Mouse (Mus musculus) lung, postnatal 10 days (tissue): ENCODE measurements at regions not wholly inside any gene's neighbourhood (a gene's known extent, or its start where the extent isn't known, plus 50 kb on each side); places are given as distances from the start of the nearest gene placed in this dataset.

ENCODE experiments used
- DNase-seq: peaks from one replicate; pipeline ENCODE4 v3.0.0; 2021

GRCm38 (mm10) chr4:45746451-45746850 lies 52.4 kb upstream of the Aldh1b1 start:
- DNase-seq: no peak

- no peak for DNase-seq
Measured at GRCm38 (mm10) chr4:45745746-45746145, 53.1 kb upstream of the Aldh1b1 start.

GRCm38 (mm10) chr4:45744849-45745407 lies 53.9 kb upstream of the Aldh1b1 start:
- DNase-seq: no peak

GRCm38 (mm10) chr4:45740779-45741365 lies 58.0 kb upstream of the Aldh1b1 start:
- no peak for DNase-seq

GRCm38 (mm10) chr4:45740319-45740718 lies 58.5 kb upstream of the Aldh1b1 start:
- DNase-seq: no peak

GRCm38 (mm10) chr4:45739696-45740095 lies 59.1 kb upstream of the Aldh1b1 start:
- peak; percentile 51 for DNase-seq

GRCm38 (mm10) chr4:45739168-45739567 lies 59.7 kb upstream of the Aldh1b1 start:
- no peak for DNase-seq

- no peak for DNase-seq
Measured at GRCm38 (mm10) chr4:45738746-45739145, 60.1 kb upstream of the Aldh1b1 start.

GRCm38 (mm10) chr4:45736215-45736815 lies 62.5 kb upstream of the Aldh1b1 start:
- DNase-seq: peak; percentile 51

- no peak for DNase-seq
Measured at GRCm38 (mm10) chr4:45734011-45734410, 64.8 kb upstream of the Aldh1b1 start.

- DNase-seq: peak; percentile 60
Measured at GRCm38 (mm10) chr4:45730862-45731831, 67.7 kb upstream of the Aldh1b1 start.

- DNase-seq: no peak
Measured at GRCm38 (mm10) chr4:45729801-45730200, 69.0 kb upstream of the Aldh1b1 start.

GRCm38 (mm10) chr4:45728825-45729224 lies 70.0 kb upstream of the Aldh1b1 start:
- DNase-seq: no peak

- no peak for DNase-seq
Measured at GRCm38 (mm10) chr4:45727915-45728314, 70.9 kb upstream of the Aldh1b1 start.

GRCm38 (mm10) chr4:45727474-45727873 lies 71.3 kb upstream of the Aldh1b1 start:
- DNase-seq: no peak

GRCm38 (mm10) chr4:45726783-45727182 lies 72.0 kb upstream of the Aldh1b1 start:
- no peak for DNase-seq

- DNase-seq: peak; percentile 56
Measured at GRCm38 (mm10) chr4:45725055-45725910, 73.5 kb upstream of the Aldh1b1 start.

- no peak for DNase-seq
Measured at GRCm38 (mm10) chr4:45720352-45720751, 78.5 kb upstream of the Aldh1b1 start.

GRCm38 (mm10) chr4:45719564-45719963 lies 79.3 kb upstream of the Aldh1b1 start:
- DNase-seq: no peak

GRCm38 (mm10) chr4:45715878-45716277 lies 82.9 kb upstream of the Aldh1b1 start:
- no peak for DNase-seq

GRCm38 (mm10) chr4:45713837-45714508 lies 84.8 kb upstream of the Aldh1b1 start:
- no peak for DNase-seq
